In genomic region chr2:154732503-154733141, GRCm38 (mm10) we compare ENCODE assay signal across 1 mouse cellular context.
TF ChIP-seq lines count a peak whose summit lies in the region.

No protein-coding gene starts in this region.

TF ChIP-seq in MEL, 35 proteins besides CTCF, POLR2A, EP300 and RAD21 (continued from another document):
- TF ChIP-seq UBTF (IDR thresholded peaks at IDR 0.05; ENCODE audit: borderline replicate concordance, insufficient read depth, low read depth, low read length) (no peak), CHD1 (IDR thresholded peaks at IDR 0.05; ENCODE audit: low read depth, low read length) (no peak), POLR2AphosphoS5 (IDR thresholded peaks at IDR 0.05; ENCODE audit: borderline replicate concordance, low read depth, low read length) (no peak)
